Mouse (Mus musculus): ENCODE data around the gene Klrc1. TPM values are rescaled to one million over a fixed set of nuclear protein-coding genes. Genes with fewer than 3 reads are reported as not detected.
"Not testable (repeated sequence)": the region's sequence is repeated elsewhere in the genome, so short reads cannot be mapped to it uniquely, and the experiment has no call there.

Gene Klrc1
- polyA plus RNA-seq, 1 experiment from 2014 or later = 0.84 TPM

DNA sequence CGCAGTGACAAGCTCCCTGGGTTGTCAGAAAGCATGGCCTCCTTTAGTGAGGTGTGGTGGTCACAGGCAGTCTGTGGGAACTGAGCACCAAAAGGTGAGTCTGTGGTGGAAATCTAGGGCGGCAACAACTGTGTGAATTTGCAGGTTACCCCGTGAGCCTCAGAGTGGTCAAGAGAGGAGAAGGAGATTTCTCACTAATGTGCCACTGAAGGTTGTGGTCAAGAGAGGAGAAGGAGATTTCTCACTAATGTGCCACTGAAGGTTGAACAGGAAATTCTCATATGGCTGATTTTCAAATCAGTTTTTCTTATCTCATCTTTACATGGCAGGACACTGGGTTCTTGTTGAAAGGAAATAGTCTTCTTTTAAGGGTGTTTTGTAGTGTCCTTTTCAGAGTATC is 34.7 kb downstream of the Klrc1 start:
- H3K9me3 ChIP-seq (replicated peaks; ENCODE audit: control insufficient read depth, low read length); H3K9ac ChIP-seq (ENCODE audit: low read length); H3K27ac ChIP-seq (ENCODE audit: low read length); H3K27me3 ChIP-seq (ENCODE audit: control insufficient read depth, insufficient read depth, low read length); H3K4me3 ChIP-seq (ENCODE audit: low read length); ATAC-seq (replicated peaks; ENCODE audit: extremely low read depth, insufficient read depth, low FRiP score); H3K4me2 ChIP-seq (ENCODE audit: low read depth, low read length); H3K4me1 ChIP-seq (ENCODE audit: control insufficient read depth, insufficient read depth, low read length); H3K36me3 ChIP-seq (ENCODE audit: control insufficient read depth, insufficient read depth): not testable (repeated sequence)
- WGBS = 62% methylated on average over 2 of the region's 3 CpGs

GRCm38 (mm10) chr6:129643237-129643636 is 35.5 kb downstream of the Klrc1 start, which contains the start of gene Klrc3:
Gene Klrc3 (minus strand): TSS chr6:129643337.
- H3K36me3 ChIP-seq (ENCODE audit: control insufficient read depth, insufficient read depth); H3K9me3 ChIP-seq (replicated peaks; ENCODE audit: control insufficient read depth, low read length); ATAC-seq (replicated peaks; ENCODE audit: extremely low read depth, insufficient read depth, low FRiP score); H3K4me3 ChIP-seq (ENCODE audit: low read length); H3K27me3 ChIP-seq (ENCODE audit: control insufficient read depth, insufficient read depth, low read length); H3K4me2 ChIP-seq (ENCODE audit: low read depth, low read length); H3K4me1 ChIP-seq (ENCODE audit: control insufficient read depth, insufficient read depth, low read length); H3K27ac ChIP-seq (ENCODE audit: low read length); H3K9ac ChIP-seq (ENCODE audit: low read length): not testable (repeated sequence)
- 74% methylated on average over 3 of the region's 3 CpGs for whole genome bisulfite sequencing

DNA sequence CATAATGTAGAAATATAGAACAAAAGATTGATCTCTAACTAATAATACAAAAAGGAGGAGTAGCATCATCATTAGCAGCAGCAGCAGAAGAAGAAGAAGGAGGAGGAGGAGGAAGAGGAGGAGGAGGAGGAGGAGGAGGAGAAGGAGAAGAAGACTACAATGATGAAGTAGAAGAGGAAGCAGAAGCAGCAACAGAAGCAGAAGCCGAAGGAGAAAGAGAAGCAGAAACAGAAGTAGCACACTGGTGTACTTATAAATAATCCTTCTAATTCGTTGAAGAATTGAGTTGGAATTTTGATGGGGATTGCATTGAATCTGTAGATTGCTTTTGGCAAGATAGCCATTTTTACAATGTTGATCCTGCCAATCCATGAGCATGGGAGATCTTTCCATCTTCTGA is 47.7 kb downstream of the Klrc1 start:
- WGBS = 63% methylated on average over 2 of the region's 2 CpGs
- H3K4me1 ChIP-seq (ENCODE audit: control insufficient read depth, insufficient read depth, low read length); H3K36me3 ChIP-seq (ENCODE audit: control insufficient read depth, insufficient read depth); H3K9me3 ChIP-seq (replicated peaks; ENCODE audit: control insufficient read depth, low read length); H3K27me3 ChIP-seq (ENCODE audit: control insufficient read depth, insufficient read depth, low read length); H3K27ac ChIP-seq (ENCODE audit: low read length); H3K4me2 ChIP-seq (ENCODE audit: low read depth, low read length); H3K9ac ChIP-seq (ENCODE audit: low read length); H3K4me3 ChIP-seq (ENCODE audit: low read length); ATAC-seq (replicated peaks; ENCODE audit: extremely low read depth, insufficient read depth, low FRiP score): not testable (repeated sequence)

DNA sequence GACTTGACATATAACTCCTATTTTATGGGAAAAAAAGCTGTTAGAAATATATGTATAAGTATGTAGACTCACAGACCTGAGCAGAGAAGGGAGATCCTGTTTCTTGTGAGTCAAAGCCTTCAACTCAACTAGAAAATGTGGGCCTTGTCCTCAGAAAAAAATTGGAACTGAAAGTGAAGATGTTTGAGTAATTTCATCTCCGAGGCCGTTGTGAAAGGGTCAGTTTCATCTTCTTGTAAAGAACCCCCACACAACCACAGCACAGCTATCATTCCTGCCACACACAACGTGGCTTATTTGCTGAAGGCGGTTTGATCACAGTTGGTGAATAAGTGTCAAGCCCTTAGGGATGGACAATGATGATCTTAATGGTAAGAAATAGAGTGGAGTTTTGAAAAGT is 55.0 kb downstream of the Klrc1 start, which contains the start of gene Klrk1:
TSS of gene Klrk1 (minus strand) at position 130 of the 400 bp plus-strand sequence.
- Histone ChIP-seq H3K27me3 (ENCODE audit: control insufficient read depth, insufficient read depth, low read length) (no peaks in the 10 kb centered on the region), H3K4me2 (ENCODE audit: low read depth, low read length) (no peak within 1 kb of the TSS), H3K4me1 (ENCODE audit: control insufficient read depth, insufficient read depth, low read length) (no peaks in the 10 kb centered on the region), H3K9ac (ENCODE audit: low read length) (no peak within 1 kb of the TSS), H3K9me3 (replicated peaks; ENCODE audit: control insufficient read depth, low read length) (no peaks in the 10 kb centered on the region), H3K4me3 (ENCODE audit: low read length) (no peak within 1 kb of the TSS), H3K36me3 (ENCODE audit: control insufficient read depth, insufficient read depth) (no peaks in the 10 kb centered on the region), H3K27ac (ENCODE audit: low read length) (no peak within 1 kb of the TSS)
- ATAC-seq (replicated peaks; ENCODE audit: extremely low read depth, insufficient read depth, low FRiP score) = no peak
- WGBS = 69% methylated on average over 4 of the region's 4 CpGs

Small RNA genes within 50 kb of the gene (microRNA-seq; reads per million reads assigned to microRNA genes)
- not detected for gene Mir680-1

Other genes starting within 250 kb of the Klrc1 start
- 6.2 and 8.6 TPM in 2 replicates for gene Clec1a, start 227.0 kb downstream of the Klrc1 start, polyA plus RNA-seq (2015; fragmentation: Nextera tagmentation; extraction: Ambion mirVana)
- gene Olr1, start 171.8 kb downstream of the Klrc1 start, polyA plus RNA-seq (2015; fragmentation: Nextera tagmentation; extraction: Ambion mirVana) = 0.30 and 0.39 TPM in 2 replicates
- 0.05 TPM in 1 of 2 replicates, not detected in the other for gene Tmem52b, start 166.4 kb downstream of the Klrc1 start, polyA plus RNA-seq (2015; fragmentation: Nextera tagmentation; extraction: Ambion mirVana)
- gene Gabarapl1, start 145.8 kb downstream of the Klrc1 start, polyA plus RNA-seq (2015; fragmentation: Nextera tagmentation; extraction: Ambion mirVana) = 39.7 and 41.8 TPM in 2 replicates
- not detected in 2 replicates for gene Klre1, start 101.1 kb downstream of the Klrc1 start, polyA plus RNA-seq (2015; fragmentation: Nextera tagmentation; extraction: Ambion mirVana)
- gene Klrd1, start 87.2 kb downstream of the Klrc1 start, polyA plus RNA-seq (2015; fragmentation: Nextera tagmentation; extraction: Ambion mirVana) = 1.0 and 2.6 TPM in 2 replicates
- gene Klrk1, start 55.1 kb downstream of the Klrc1 start, polyA plus RNA-seq (2015; fragmentation: Nextera tagmentation; extraction: Ambion mirVana) = 0.75 and 1.2 TPM in 2 replicates
- gene Klrc3, start 35.6 kb downstream of the Klrc1 start, polyA plus RNA-seq (2015; fragmentation: Nextera tagmentation; extraction: Ambion mirVana) = not detected in 2 replicates
- 0.14 and 0.47 TPM in 2 replicates for gene Klrc2, start 18.3 kb downstream of the Klrc1 start, polyA plus RNA-seq (2015; fragmentation: Nextera tagmentation; extraction: Ambion mirVana)
- gene Klri1, start 38.2 kb upstream of the Klrc1 start, polyA plus RNA-seq (2015; fragmentation: Nextera tagmentation; extraction: Ambion mirVana) = not detected in 2 replicates
- gene Klri2, start 61.5 kb upstream of the Klrc1 start, polyA plus RNA-seq (2015; fragmentation: Nextera tagmentation; extraction: Ambion mirVana) = 0.07 TPM in 1 of 2 replicates, not detected in the other
- gene Gm156, start 105.3 kb upstream of the Klrc1 start, polyA plus RNA-seq (2015; fragmentation: Nextera tagmentation; extraction: Ambion mirVana) = not detected in 2 replicates
- gene Gm17631, start 183.7 kb upstream of the Klrc1 start, polyA plus RNA-seq (2015; fragmentation: Nextera tagmentation; extraction: Ambion mirVana) = not detected in 2 replicates
- not detected in 2 replicates for gene Klra17, start 197.7 kb upstream of the Klrc1 start, polyA plus RNA-seq (2015; fragmentation: Nextera tagmentation; extraction: Ambion mirVana)
- 0.60 TPM in 1 of 2 replicates, not detected in the other for gene Klra5, start 238.7 kb upstream of the Klrc1 start, polyA plus RNA-seq (2015; fragmentation: Nextera tagmentation; extraction: Ambion mirVana)